Mouse (Mus musculus): Measurements from ENCODE around the gene Foxp1.

Gene Foxp1

DNA sequence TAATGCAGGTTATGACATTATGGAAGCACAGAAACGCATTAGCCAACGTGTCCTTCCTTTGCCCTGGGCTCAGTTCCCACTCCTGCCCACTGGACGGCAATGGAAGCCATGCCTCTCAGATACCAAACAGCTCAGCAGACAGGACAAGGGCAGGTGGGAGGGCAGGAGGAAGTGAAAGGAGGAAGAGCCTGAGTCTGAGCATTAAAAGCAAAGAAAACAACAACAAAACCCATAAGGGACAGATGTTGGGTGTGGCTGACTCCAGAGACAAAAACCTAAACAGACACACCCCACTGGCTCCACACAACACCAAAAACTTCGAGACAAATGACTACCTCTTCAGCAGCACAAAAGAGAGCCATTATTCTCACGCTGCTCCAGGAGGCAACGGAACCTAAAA lies 515.0 kb downstream of the Foxp1 start:
- in situ Hi-C loops (cut with MboI, MseI) = no loop called here

DNA sequence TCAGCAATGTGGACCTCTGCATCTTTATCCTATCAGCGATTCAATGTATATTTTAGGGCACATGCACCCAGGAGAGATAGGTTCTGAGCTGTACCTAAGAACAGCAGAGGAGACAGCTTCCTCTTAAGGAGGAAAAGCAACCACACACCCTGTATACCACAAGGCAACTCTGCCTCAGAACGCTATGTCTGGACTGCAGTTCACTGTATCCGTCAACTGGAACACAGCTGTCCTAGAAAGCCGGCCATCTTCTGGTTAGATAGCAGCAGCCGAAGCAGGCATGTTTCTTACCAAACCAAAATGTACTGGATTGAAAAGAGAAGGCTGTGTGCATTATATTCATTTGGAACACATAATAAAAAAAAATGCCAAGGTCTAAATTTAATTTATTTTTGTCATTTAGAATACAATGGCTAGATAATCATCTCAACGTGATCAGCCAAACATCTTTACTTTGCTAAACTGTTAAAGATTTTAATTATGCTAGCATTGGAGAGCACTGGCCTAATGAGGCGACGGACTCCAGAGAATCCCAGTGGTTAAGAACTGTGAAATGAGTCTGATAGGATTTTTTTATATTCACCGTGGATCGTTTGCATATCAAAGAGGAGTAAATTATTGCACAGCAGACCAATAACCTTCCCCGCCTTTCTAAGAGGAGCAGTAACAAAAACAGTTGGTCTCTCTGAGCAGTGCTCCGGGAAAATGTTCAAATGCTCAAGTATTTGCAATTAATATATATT lies 518.1 kb downstream of the Foxp1 start:
- in situ Hi-C loops (cut with MboI, MseI) = no loop called here

DNA sequence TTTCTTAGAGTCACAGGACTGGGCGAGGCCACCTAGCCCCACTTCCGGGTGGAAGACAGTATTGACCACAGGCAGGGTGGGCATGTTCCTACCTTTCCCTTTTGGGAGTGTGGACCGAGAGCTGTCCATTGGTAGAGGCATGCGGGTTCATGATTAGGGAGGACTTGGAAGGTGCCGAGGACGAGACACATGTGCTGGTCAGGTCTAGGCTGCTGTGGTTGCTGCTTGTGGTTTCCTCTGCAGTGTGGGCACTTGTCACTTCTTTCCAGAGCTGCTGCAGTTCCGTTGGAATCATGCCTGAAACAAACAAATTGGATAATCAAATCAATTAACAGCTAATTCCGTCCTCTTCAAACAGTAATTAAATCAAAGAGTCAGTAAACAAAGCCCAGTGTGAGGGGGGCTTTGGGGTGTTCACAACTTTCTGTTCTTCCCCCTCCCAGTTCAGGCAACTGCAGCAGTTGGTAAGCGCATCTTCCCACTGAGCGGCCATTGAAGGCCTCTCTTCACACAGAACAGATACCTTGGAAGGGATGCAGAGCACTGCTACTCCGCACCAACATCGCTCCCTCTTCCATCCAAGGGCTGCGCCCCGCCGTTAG lies 519.3 kb downstream of the Foxp1 start:
- in situ Hi-C loops (cut with MboI, MseI) = no loop called here

DNA sequence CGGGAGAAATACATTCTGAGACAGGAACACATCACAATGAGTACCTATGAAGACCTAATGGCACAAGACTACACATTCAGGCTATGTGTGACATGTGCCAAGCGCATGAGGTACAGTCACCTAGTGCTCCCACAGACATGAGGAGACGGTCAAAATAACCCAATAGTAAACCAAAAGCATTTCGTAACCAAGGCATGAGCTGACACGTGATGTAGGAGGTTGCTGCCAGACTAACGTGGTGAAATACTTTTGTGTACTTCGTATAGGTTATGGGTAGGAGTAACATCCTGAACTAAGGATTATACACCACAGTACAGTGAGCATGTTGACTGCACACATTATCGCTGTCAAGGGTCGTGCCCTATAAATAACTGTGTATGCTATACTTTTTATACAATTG lies 520.9 kb downstream of the Foxp1 start:
- in situ Hi-C loops (cut with MboI, MseI) = no loop called here

DNA sequence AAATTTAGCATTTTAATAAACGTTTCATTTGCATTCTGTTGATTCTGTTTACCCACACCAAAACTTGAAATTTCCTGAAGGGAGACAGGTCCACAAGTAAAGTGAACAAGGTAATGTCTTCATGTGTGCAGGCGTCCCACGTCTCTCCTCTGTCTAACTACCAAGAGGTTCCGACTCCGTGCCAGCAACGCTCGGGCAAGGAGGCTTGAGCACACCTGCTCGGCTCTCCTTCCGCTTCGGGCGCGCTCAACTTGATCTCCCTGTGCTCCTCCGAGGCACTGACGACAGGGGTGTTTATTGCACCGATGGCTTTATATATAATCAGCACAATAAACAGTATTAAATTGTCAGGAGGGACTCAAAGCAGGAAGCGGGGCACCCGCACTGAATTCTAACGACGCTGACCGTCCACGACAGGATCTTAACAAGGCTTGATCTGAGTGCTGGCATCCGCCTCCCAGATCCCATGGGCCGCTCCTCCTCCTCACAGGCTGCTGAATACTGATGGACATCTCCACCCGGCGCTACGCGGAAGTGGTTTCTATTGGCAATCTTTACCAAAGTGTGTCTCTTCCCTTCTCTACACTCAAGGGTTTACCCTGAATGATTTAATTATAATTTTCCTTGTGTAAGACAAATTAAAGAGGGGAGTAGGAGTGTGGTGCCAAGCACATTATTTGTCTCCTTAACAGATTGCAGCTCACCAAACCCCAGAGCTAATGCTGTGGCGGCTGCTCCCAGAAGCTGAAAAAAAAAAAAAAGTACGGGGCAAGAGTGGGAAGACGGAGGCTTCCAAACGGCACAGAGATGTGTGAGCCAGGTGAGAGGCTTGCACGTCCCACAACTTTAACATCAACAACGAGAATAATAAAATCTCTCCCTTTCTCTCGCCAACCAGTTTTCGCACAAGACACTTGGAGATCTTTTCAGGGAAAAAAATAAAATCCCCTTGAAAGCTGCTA lies 523.3 kb downstream of the Foxp1 start:
- in situ Hi-C loops (cut with MboI, MseI) = no loop called here

DNA sequence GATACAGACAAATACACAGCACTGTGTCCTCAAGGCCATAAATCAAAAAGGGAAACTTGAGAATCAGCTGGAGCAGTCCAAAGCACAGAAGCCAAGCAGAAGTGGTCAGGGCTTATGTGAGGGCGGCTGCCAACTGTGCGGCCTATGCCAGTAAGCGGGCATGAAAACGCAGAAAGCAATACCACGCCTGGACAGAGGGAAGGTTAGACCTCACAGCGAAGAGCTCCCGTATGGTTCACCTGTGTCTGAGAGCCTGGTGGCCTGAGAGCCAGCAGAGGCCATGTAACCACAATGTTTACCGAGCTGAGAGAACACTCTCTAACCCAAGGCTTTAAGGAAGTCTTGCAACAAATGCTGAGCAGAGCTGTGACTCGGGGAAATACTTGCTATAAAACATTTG lies 524.8 kb downstream of the Foxp1 start:
- in situ Hi-C loops (cut with MboI, MseI) = no loop called here

DNA sequence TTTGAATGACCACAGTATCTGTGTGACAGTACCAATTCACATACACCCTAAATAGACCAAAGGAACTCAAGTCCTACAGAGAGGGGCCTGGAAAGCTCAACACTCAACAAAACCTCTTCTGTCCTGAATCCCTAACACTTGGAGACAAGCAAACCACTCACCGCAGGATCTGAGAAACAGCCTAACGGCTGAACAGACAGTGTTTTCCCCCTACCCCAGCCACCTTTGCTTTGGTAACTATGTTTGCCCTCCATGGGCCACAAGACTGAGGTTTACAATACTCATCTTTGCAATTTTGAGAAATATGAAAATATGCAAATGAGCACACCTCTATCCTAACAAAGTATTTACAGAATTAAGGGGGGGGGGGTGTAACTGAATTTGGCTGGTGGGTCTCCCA lies 525.7 kb downstream of the Foxp1 start:
- in situ Hi-C loops (cut with MboI, MseI) = no loop called here

DNA sequence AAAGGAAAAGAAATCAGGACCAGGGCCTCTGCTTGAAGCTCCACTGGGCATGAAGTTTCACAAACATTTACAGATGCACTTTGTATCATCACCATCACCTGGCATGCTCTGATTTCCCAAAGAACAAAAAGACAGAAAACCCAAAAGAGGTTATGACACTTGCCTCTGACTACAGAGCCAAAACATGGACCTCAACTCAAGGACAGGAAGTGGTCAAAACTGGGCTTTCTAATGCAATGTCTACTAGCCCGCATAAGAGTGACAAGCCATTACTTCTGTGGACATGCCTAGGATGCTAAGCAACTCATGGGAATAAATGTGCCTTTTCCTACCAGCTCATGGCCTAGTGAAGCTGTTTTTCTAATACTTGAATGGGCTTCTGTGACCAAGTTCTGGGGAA lies 526.2 kb downstream of the Foxp1 start:
- in situ Hi-C loops (cut with MboI, MseI) = no loop called here

DNA sequence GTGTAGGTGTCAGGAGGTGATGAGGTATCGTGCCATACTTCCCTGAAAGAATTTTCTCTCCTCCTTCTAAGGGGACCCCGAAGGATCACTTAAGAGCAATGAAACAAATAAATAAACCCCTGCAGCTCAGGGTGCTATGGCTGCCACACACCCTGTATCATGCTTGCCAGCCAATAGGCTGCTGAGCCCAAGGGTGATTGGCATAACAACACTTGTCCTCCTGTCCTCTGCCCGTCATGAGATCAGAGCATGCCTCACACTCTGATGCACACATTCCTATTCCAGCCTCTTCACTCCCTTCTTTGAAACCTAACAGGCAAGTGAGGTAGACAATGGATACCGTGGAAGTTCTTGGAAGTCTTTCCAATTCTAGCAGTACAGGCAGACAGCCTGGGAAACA lies 526.8 kb downstream of the Foxp1 start:
- in situ Hi-C loops (cut with MboI, MseI) = no loop called here

DNA sequence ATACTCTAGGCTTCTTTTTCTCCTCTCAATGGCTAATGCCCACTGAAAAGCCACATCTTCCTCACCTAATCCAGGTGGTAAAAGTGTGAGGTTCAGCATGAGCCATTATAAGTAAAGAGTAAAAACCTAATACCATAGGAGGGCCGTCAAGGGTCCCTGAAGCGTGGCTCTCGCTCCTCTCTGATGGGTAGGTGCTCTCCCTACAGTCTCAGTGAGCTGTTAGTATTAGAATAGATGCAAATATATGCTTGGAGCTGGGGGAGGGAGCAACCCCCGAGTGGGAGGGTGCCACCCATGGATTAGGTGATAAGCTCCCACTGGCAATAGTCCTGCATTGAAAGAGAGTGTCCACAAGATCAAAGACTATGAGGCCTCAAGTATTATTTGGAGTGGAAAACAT lies 527.6 kb downstream of the Foxp1 start:
- in situ Hi-C loops (cut with MboI, MseI) = no loop called here

DNA sequence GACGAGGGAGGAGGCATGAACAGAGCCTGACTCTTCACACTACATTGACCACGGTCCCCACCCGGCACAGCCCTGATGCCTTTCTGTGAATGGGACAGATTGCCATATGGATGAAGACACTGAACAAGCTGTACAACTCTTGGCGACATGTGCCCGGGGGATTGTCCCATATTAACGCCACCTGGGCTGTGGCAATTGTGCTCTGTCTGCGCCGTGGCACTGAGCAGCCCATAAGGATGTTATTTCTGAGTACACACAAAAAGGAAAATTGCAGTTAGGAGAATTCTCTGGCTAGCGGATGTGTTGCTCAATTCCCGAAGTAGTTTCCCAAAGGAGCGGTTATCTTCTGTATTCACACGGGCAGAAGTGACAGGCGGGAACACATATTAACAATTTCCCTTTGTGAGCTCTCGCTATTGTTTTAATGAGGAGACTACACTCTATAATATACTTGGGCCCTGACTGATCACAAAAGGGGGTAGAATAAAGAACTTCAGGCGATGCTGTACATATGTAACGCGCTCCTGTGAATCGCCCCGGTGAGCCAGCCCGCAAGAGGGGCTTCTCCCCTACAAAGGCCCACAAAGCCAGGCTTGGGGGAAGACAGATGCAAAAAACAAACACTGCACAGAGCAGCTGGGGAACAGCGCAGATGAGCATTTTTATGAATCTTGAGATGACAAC lies 528.3 kb downstream of the Foxp1 start:
- in situ Hi-C loops (cut with MboI, MseI) = no loop called here

DNA sequence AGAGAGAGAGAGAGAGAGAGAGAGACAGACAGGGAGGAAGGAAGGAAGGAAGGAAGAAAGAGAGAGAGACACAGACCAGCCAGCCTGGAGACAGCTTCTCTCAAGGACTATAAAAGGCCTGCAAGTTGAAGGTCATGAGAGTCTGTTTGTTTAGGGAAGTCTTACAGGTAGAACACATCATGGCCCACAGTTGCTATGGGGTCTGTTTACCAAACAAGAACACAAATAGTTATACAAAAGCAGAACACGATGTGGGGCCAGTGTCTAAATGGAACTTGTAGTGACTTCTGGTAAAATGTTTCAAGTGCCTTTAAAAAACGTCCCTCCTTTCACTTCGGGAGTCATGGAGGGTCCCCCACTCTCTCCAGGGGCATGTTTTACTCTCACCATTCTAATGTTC lies 529.3 kb downstream of the Foxp1 start:
- in situ Hi-C loops (cut with MboI, MseI) = no loop called here

DNA sequence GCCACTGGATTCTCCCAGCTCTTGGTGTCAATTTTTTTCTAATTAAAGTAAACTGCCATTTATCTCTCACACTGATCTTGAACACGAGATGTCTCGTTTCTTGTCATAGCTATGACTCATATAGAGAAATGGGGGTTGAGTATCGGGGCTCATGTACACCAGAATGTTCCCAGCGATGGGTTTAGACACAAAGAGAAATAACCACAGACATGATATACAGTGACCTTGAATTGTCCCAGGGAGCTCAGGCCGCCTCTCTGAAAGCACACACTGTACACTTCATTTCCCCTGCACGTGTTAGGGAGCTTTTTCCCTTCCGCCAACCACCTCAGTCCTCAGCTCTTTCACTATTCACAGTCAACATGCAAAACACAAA lies 529.8 kb downstream of the Foxp1 start:
- in situ Hi-C loops (cut with MboI, MseI) = no loop called here

DNA sequence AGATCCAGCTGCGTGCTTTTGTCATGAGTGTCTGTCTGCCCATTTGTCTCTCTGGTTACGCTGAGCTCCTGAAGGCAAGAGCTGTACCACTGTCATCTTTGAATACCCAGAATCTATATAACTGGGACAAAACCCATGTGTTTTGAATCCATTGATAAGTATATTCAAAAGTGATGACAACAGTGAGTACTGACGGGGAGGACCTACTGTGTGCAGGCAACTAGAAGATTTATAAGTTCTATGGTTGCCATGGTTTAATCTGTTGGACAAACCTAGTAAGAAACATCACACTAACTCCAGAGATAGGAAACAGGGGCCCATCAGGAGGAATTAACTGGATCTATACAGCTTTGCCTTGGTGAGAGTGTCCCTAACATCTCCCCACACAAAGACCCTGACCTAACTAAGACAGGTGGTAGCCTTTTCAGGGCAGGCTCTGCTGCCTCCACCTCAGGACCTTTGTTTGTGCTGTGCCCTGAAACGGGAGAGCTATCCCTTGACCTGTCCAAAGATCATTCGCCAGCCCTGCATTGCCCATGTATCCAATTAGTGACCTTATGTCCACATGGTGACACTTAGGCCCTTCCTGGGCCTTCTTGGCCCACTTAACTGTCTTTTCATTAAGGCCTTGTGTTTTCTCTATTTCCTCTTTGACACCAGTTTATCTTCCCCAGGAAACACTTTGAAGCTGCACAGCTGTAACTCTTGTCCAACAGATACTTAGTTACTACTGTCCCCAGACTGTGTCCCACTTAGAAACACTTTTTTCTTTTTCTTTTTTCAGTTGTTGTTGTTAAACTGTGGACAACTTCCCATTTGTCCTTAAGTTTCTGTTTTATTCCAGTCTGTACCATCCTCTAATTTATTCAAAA lies 530.4 kb downstream of the Foxp1 start:
- in situ Hi-C loops (cut with MboI, MseI) = no loop called here

DNA sequence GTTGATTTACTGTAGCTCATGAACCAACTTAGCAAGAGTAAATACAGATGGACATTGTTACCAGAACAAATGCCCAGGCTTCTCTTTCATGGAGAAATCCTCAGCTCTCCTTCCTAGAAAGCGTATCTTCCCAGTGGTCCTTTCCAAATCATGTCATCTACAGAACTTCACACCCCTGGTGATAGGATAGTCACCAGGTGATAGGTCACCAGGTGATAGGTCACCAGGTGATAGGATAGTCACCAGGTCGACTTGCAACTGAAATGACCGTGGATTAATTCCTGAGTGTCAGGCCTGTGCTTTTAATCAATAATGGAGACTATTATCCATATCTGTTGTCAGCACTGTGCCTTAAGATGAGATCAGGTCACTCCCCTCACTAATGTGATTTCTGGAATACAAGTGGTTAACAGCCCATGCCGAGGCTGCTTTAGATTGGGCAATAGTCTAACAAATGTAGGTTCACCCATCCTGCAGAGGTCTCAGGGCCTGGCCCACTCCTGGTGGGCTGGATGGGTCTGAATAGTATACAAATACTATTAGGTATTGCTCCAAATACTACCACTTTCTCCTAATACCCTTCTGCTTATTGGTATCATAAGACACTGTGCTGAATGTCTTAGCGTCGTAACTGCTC lies 534.9 kb downstream of the Foxp1 start:
- in situ Hi-C loops (cut with MboI, MseI) = no loop called here

DNA sequence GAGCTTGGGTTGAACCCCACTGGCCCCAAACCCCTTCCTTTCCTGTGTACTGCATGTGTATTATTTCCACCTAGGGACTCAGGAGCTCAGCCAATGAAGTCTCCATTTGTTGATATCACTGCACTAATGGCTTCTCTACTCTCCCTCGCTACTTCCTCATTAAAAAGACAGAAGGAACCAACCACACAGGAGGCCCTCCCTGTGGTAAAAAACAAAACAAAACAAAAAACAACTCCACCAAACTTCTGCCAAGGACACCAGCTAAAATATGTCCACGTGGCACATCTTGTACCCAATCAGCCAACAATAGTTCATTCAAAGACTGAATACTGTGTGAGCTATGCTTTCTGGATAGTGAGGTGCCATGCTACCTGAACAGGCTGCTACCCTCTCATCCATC lies 537.1 kb downstream of the Foxp1 start:
- in situ Hi-C loops (cut with MboI, MseI) = no loop called here

DNA sequence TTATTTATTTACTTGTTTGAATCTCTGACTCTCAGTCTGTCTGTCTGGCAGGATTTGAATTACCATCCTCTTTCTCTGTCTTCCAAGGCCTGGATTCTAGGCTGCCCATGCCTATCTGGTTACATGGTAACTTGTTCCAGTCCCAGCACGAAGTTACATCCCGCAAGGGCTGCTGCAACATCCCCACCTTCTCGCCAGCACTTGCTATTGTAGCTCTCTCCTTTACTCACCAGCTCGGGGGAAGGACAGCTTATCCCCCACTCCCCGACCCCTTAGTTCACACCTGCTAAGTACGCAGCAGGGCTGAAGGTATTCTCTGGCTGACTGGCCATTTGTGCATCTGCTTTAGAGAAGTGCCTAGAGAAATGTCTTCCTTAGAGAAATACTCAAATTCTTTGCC lies 537.9 kb downstream of the Foxp1 start:
- in situ Hi-C loops (cut with MboI, MseI) = no loop called here

DNA sequence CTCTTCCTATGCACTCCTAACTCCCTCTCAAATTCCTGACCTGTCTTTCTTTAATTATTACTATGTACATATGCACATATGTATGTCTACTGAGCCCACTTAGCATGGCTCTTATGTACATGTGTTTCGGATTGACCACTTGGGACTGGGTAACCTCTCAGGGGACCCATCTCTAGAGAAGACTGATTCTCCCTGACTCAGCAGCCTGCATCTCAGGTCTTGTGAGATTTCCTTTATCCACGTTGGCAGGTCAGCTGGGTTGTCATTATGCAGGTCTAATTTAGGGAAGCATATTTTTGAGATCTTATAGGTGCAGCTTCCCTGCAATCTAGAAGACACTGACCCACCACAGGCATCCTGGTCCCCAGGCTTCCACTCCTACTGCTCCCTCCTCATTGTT lies 538.5 kb downstream of the Foxp1 start:
- in situ Hi-C loops (cut with MboI, MseI) = no loop called here

DNA sequence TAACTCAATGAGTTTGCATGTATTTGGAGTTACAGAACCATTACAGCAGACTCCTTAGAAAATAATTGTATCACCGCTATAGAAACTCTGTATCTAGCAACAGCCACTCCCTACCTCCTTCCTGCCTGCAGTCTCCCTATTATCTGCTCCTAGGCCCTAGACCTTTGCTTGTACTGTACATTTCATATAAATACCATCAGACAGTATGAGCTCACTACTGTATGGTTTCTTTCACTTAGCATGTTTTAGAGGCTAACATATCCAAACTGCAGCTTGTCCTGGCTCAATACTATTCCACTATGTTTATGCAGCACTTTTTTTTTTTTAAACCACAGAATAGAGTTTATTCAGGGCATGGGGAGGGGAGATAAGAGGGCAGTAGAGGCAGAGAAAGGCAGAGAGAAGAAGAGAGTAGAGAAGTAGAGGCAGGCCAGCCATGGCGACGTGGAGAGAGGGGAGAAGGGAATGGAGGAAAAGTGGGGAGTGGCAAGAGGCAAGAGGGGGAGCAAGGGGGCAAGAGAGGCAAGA lies 539.1 kb downstream of the Foxp1 start:
- in situ Hi-C loops (cut with MboI, MseI) = no loop called here

DNA sequence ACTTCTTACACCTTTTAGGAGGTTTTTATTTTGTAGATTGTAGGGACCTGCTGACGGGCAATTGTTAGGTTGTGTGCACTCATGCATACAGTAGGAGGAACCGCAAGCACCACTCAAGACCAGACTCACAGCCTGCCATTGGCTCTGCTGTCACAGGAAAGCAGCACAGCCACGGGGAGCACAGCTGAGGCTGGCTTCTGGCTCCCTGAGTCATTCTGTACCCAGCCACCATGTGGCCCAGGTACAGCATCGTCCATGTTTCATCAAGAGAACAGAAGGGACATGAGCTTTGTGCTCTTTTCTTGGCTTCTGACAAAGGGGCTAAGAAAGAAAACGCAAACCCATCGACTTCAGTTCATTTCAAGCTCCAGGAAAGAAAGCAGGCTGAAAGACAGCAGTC lies 541.3 kb downstream of the Foxp1 start:
- in situ Hi-C loops (cut with MboI, MseI) = no loop called here

Measured in T-helper 2 cell (primary cell).